Mouse (Mus musculus): ENCODE results near the gene Olfr466.

Gene Olfr466

DNA sequence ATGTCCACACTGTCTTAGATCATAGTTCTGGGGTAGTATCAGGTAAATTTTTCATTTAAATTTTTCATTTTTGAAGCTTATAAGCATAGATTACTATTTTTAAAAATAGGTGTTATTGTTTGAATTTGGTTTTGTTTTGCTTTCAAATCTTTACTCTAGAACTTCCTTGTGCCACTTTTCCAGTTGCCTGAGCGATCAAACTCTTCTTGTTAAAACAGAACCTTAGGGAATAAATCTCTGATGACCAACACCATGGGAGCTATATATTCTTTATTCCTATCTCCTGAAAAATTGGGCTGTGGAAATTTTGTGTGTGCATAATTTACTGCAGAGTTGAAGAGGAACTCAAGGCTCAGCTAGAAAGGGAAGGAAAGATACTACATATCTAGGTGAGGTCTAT lies at the start of gene Olfr466:
Gene Olfr466, plus strand, starts transcription at position 301 of the 400 bp plus-strand sequence.
- DNase-seq (ENCODE audit: low read depth, low spot score) = no peak

- no peak for DNase-seq (ENCODE audit: low read depth, low spot score)
Measured at GRCm38 (mm10) chr13:65100678-65101077, 49.4 kb upstream of the Olfr466 start.

DNA sequence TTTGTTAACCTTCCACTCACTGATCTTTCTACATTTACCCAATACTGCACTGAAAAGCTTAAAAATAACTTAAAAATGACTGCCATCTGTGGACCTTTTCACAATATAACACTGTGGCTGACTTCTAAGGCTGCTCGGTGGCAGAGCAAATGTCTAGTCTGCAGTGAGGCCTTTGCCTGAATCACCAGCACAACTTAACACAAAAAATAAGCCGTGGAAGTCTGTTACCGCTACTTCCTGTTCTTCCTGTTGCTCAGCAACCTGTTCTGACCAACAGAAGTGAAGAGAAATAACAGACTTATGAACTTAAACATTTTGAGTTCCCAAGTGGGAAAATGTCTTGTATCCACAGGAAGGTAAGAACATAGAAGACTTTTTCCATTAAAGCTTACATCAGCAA lies 48.8 kb upstream of the Olfr466 start:
- DNase-seq (ENCODE audit: low read depth, low spot score) = no peak

DNA sequence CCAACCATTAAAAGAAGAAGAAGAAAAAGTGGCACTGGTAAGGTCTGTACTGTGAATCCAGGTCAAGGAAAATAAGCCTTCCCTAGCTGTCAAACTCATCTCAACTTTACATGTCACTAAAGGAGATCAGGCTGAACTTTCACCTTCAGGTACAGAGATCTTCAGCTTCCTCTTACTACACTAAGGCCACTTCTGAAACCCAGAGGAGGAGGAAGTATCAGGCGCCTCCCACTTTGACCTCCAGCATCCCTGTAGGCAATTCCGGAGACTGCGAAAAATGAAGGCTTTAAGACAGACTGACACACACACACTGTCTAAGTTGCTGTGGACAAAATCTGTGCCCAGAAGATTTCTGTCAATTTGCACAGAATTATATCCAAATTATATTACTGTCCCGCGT lies 38.1 kb upstream of the Olfr466 start:
- DNase-seq (ENCODE audit: low read depth, low spot score) = peak; percentile 5

GRCm38 (mm10) chr13:65112459-65113110 lies 37.5 kb upstream of the Olfr466 start, which contains the start of gene Mfsd14b:
Gene Mfsd14b, minus strand, starts transcription at chr13:65112975.
- DNase-seq (ENCODE audit: low read depth, low spot score) = peak; percentile 94

DNA sequence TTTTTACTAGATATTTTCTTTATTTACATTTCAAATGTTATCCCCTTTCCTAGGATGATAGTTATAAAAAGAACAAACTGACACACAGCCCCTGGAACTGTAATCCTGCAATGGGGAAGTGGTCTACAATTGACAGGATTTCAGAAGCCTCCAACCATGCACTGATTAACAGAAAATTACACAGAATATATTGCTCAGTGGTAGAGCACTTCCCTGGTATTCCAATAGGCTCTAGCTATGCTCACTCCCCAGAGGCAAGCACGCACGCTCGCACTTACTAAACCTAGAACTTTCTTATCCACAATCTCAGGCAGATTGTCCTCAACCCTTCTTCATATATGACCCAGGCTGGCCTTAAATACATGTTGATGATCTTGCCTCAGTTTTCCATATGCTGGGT lies 36.8 kb upstream of the Olfr466 start:
- DNase-seq (ENCODE audit: low read depth, low spot score) = no peak

DNA sequence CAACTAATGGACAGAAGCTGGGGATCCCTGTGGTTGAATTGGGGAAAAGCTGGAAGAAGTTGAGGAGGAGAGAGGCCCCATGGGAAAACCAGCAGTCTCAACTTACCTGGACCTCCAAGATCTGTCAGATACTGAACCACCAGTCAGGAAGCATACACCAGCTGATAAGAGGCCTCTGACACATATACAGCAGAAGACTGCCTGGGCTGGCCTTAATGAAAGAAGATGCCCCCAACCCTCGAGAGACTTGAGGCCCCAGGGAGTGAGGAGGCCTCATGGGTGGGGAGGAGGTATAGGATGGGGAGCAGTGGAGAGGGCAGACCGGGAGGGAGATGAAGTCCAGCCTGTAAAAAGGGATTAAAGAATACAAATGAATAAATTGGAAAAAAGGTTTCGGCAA lies 29.1 kb upstream of the Olfr466 start:
- DNase-seq (ENCODE audit: low read depth, low spot score) = no peak

DNA sequence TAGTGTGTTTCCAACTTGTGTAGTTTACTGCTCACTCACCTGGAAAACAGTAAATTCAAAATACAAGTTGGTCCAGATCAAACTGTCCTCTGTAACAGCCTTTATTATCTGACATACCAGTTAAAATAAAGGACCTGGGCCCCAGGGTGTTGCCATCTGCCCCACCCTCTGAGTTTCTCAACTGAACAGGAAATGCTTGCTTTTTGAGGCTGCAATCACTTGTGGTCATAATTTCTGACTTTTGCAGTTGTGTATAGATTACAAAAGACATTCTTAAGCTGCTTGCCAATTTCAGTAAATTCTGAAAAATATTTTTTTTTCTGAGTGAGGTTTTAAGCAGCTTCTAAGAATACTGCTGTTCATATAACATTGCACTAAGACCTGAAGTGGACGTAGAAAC lies 27.9 kb upstream of the Olfr466 start:
- no peak for DNase-seq (ENCODE audit: low read depth, low spot score)

DNA sequence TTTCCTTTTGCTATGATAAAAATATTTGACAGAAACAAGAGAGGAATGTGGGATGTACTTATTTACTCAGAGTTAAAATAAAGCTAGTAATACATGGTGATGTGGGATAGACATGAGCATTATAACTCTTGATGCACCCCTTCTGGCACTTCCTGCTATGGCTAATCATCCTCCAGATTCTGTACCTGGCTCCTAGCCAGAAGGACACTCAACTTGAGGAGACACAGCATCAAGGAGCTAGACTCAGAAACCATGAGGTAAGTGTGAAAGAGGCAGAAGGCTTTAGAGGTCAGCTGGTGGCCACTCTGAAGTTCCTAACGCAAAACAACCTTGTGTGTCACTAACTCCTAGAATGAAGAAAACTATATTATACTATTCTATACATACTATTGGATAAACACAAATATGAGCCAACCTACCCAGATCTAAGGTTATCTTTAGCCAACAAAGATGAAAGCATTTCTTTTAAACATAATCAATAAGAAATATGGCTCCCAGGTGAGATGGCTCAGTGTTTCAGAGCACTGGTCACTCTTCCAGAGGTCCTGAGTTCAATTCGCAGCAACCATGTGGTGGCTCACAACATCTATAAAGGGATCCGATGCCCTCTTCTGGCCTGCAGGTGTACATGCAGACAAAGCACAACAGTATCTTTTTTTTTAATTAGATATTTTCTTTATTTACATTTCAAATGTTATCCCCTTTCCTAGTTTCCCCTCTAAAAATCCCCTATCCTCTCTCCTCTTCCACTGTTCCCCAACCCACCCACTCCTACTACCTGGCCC lies 22.8 kb upstream of the Olfr466 start:
- DNase-seq (ENCODE audit: low read depth, low spot score) = no peak

GRCm38 (mm10) chr13:65137789-65138188 lies 12.3 kb upstream of the Olfr466 start, which contains the start of gene Olfr465-ps1:
Gene Olfr465-ps1, plus strand, starts transcription at chr13:65138089.
- no peak for DNase-seq (ENCODE audit: low read depth, low spot score)

DNA sequence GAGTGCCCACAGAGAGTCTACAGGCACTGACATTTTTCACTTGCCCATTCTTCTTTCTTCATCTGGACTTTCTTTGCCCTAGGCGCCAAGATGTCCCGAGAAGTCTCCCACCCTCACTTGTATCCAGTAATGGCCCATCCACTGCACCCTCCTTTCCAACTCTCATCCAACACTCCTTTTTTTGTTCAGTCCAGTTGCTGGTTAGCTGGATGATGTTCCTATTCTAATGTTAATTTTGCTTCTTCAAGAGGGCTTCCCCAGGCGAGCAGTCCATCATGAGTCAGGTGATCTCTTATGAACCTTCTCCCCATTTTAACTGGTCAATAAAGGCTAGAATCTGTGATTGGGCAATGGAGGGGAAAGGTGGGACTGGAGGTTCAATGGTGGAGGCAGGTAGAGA lies 24.1 kb downstream of the Olfr466 start:
- DNase-seq (ENCODE audit: low read depth, low spot score) = no peak

DNA sequence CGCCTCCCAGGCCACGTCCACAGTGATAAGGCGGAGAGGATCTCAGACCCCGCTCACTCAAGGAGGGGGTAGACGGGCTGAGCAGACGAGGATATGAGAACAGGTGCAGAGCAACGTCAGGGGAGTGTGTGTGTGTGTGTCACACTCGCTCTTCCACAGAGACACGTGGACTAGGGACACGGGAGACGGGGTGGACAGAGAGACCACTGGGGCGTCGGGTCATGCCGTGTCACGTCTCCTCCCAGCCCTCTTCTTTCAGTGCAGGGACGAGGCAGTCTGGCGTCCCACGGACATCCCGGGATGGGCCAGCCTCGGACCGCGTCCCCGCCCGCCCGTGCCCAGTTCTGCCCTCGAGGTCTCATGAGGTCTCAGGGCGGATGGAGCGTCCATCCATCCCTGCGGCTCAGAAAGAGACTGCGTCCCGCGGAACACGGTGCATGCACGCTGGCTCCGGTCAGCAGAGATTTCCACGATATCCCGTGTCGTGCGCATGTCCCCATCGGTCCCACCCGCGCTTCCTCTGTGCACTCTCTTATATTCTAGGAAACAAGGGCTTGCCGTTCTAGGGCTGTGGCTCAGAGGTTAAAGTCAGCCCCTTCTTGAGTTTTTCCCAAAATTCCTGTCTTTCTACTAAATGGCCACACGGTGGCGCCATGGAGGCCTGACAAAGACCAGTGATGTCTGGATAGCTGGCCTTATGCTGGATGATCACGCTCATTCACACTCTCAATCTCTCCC lies 25.9 kb downstream of the Olfr466 start:
- DNase-seq (ENCODE audit: low read depth, low spot score) = peak; percentile 66

- DNase-seq (ENCODE audit: low read depth, low spot score) = no peak
Measured at GRCm38 (mm10) chr13:65176472-65177091, 26.5 kb downstream of the Olfr466 start.

- DNase-seq (ENCODE audit: low read depth, low spot score) = no peak
Measured at GRCm38 (mm10) chr13:65200667-65201066, 50.6 kb downstream of the Olfr466 start.

All from forelimb bud, embryonic 11.5 days (tissue).